Mouse (Mus musculus) duodenum, adult 2 months (tissue): ENCODE data around the gene Slx. TPM values are rescaled to one million over a fixed set of nuclear protein-coding genes. Genes with fewer than 3 reads are reported as not detected.

Experiments used
- polyA plus RNA-seq: library from polyadenylated mRNA; depleted of rRNA; stranded (reverse); fragments of >200 nt; gene quantifications from 2 replicates; pipeline ENCODE4 v1.2.3, GENCODE M21; 2012; ENCODE audit warnings: low replicate concordance; rRNA removed

The Slx gene
- not detected in 2 replicates for polyA plus RNA-seq

GRCm38 (mm10) chrX:26545465-26545864 lies at the start of gene Slx:
Slx (minus strand) TSS chrX:26545565.

Other genes with a start within 250 kb of the Slx start
- gene Gm2030, start 235.5 kb downstream of the Slx start, polyA plus RNA-seq = not detected in 2 replicates
- gene Gm14525, start 157.1 kb upstream of the Slx start, polyA plus RNA-seq = not detected in 2 replicates